Mouse (Mus musculus) cortical plate, adult 2 months (tissue): Measurements from ENCODE around the gene H2-Q6. TPM values are rescaled to one million over a fixed set of nuclear protein-coding genes. Genes with fewer than 3 reads are reported as not detected.
A peak's percentile ranks its signal among the peaks of the same experiment; 100 is the strongest.
"Not testable (repeated sequence)": the region's sequence is repeated elsewhere in the genome, so short reads cannot be mapped to it uniquely, and the experiment has no call there.

Source experiments
- H3K27ac ChIP-seq: fragments of 200-500 bp; 2 replicates; pipeline ENCODE4 v1.5.1; 2012; ENCODE audit warnings: low read length, control low read depth, inconsistent platforms; ENCODE audit not compliant: insufficient read depth
- H3K4me1 ChIP-seq: fragments of 200-500 bp; 2 replicates; pipeline ENCODE4 v1.6.1; 2011; ENCODE audit warnings: low read length; ENCODE audit not compliant: control insufficient read depth, insufficient read depth
- H3K4me3 ChIP-seq: fragments of 200-500 bp; 2 replicates; pipeline ENCODE4 v1.5.1; 2011; ENCODE audit warnings: mild to moderate bottlenecking, low read length, control low read depth; ENCODE audit not compliant: insufficient read depth
- CTCF ChIP-seq: fragments of 200-500 bp; IDR thresholded peaks from 2 replicates; pipeline ENCODE4 v1.5.1; 2011; ENCODE audit warnings: mild to moderate bottlenecking, control low read depth, low read length; ENCODE audit not compliant: insufficient read depth; ENCODE audit errors: extremely low read depth
- POLR2A ChIP-seq: fragments of 200-500 bp; IDR thresholded peaks from 2 replicates; pipeline ENCODE4 v1.6.1; 2011; ENCODE audit warnings: mild to moderate bottlenecking, low read length, control low read depth; ENCODE audit not compliant: insufficient read depth; ENCODE audit errors: extremely low read depth
- polyA plus RNA-seq: library from polyadenylated mRNA; depleted of rRNA; stranded (reverse); fragments of >200 nt; gene quantifications from 2 replicates; pipeline ENCODE4 v1.2.3, GENCODE M21; 2012; rRNA removed

Gene H2-Q6
- polyA plus RNA-seq, 1 experiment = 1.7 TPM

DNA sequence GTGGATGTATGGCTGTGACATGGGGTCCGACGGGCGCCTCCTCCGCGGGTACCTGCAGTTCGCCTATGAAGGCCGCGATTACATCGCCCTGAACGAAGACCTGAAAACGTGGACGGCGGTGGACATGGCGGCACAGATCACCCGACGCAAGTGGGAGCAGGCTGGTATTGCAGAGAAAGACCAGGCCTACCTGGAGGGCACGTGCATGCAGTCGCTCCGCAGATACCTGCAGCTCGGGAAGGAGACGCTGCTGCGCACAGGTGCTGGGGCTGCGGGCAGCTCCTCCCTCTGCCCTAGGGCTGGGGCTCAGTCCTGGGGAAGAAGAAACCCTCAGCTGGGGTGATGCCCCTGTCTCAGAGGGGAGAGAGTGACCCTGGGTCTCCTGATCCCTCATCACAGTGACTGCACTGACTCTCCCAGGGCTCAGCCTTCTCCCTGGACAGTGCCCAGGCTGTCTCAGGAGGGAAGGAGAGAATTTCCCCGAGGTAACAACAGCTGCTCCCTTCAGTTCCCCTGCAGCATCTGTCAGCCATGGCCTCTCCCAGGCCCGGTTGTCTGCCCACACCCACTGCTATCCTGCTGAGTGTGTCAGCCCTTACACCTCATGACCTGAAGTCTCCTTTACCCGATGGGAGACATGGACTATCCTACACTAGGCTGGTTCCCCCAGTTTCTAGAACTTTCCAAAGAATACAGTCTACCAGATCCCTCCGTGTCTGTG is 15.4 kb downstream of the H2-Q6 start:
- not testable (repeated sequence) for H3K27ac ChIP-seq, H3K4me3 ChIP-seq, H3K4me1 ChIP-seq

DNA sequence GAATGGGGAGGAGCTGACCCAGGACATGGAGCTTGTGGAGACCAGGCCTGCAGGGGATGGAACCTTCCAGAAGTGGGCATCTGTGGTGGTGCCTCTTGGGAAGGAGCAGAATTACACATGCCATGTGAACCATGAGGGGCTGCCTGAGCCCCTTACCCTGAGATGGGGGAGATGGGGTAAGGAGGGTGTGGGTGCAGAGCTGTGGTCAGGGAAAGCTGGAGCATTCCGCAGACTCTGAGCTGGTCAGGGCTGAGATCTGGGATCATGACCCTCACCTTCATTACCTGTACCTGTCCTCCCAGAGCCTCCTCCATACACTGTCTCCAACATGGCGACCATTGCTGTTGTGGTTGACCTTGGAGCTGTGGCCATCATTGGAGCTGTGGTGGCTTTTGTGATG is 17.7 kb downstream of the H2-Q6 start:
- not testable (repeated sequence) for H3K4me1 ChIP-seq, H3K27ac ChIP-seq, H3K4me3 ChIP-seq

DNA sequence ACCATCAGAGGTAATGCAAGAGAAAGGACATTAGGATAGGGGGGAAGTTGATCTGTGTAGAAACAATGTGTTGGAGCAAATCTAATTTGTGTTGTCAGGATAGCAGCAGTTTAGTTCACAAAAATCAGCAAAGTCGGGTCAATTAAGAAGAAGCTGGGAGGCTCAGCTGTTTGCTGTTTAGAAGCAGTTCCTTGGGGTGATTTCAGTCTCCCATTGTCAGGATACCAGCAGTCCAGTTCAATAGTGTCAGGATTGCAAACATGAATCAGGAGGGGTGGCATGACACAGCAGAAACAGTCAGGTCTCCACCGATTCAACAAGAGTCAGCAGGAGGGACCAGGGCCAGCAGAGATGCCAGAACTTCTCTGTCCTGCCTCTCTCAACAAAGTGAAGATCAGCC is 19.9 kb downstream of the H2-Q6 start:
- not testable (repeated sequence) for H3K4me1 ChIP-seq, H3K27ac ChIP-seq, H3K4me3 ChIP-seq

DNA sequence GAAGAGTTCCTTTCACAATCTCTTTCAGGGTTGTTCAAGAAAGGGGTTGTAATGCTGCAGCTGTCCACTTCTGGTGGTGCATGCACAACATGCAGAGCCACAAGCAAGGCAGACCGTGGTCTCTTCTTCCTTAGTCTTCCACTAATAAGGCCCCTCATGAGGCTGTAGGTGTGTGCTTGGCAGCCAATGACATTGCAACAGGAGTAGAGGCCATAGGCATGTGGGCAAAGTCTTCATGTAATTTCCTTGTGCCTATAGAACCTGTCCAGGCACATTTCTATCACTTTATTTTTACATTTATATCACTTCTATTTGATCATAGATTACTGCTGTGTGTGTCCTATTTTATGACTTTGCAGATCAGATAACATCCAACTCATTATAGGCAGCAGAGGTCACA is 33.6 kb downstream of the H2-Q6 start:
- H3K4me3 ChIP-seq, H3K27ac ChIP-seq, H3K4me1 ChIP-seq: not testable (repeated sequence)

DNA sequence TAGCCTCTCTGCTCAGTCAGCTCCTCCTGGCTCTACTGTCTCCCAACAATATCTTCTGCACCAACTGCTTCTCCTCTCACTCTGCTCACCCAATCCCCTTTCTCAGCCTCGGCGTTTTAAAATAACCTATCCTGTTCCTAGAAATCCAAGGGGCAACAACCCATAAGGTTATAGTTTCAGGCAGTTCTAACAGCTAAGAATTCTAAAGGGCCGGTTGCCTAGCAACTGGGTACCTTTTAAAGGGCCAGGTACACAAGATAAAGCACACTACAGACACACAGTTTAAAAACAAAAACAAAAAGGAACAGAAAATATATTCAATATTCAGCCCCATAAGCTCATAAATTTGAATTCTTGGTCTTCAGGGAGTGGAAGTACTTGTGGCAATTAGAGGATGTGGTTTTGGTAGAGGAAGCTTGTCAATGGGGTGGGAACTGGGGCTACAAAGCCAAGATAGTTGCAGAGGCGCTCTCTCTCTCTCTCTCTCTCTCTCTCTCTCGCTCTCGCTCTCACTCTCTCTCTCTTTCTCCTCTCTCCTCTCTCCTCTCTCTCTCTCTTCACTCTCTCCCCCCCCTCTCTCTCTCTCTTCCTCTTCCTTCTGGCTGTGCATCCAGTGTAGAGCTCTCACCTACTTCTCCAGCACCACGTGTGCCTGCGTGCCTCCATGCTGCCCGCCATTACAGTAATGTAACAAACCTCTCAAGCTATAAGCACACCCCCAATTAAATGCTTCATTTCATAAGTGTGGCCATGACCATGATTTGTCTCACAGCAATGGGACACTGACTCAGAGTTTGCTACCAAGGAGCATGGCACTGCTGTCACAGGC is 36.1 kb downstream of the H2-Q6 start:
- H3K4me3 ChIP-seq, H3K27ac ChIP-seq, H3K4me1 ChIP-seq: not testable (repeated sequence)

DNA sequence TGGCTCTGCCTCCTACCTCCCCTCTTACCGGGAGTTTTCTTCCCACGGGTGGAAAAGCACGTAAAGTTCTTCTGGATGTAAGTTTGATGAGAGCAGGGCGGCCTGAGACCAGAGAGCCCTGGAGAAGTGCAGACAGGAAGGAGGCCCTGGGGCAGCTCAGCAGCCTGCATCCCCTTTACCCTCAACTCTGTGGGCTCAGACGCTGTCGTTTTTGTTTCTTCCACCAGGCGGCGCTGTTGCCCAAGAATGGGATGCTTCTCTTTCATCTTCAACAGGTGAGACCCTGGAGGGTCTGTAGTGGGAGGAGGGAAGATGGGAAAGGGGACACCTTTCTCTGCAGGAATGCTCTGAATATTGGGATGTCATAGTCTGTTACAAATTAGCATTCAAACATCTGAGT is 41.0 kb downstream of the H2-Q6 start:
- not testable (repeated sequence) for H3K4me1 ChIP-seq, H3K27ac ChIP-seq, H3K4me3 ChIP-seq
- peak; percentile 45 for TF ChIP-seq CTCF

DNA sequence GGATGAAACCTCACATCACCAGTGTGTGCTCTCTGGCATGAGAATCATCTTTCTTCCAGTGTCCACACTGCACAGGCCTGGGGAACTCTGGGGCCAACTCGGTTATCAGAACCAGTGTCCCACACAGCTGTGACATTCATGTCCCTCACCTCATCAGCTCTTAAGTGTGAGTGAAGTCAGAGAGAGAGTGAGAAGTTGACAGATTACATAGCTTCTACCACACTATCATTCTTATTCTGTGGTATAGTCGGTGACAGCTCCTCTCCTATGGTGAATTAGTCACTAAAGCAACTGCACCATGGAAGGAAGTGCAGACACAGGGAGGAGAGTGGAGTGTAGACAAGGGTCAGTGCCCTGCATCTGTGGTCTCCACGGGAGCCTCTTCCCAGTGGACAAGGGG is 44.3 kb downstream of the H2-Q6 start:
- H3K4me3 ChIP-seq, H3K27ac ChIP-seq, H3K4me1 ChIP-seq: not testable (repeated sequence)

DNA sequence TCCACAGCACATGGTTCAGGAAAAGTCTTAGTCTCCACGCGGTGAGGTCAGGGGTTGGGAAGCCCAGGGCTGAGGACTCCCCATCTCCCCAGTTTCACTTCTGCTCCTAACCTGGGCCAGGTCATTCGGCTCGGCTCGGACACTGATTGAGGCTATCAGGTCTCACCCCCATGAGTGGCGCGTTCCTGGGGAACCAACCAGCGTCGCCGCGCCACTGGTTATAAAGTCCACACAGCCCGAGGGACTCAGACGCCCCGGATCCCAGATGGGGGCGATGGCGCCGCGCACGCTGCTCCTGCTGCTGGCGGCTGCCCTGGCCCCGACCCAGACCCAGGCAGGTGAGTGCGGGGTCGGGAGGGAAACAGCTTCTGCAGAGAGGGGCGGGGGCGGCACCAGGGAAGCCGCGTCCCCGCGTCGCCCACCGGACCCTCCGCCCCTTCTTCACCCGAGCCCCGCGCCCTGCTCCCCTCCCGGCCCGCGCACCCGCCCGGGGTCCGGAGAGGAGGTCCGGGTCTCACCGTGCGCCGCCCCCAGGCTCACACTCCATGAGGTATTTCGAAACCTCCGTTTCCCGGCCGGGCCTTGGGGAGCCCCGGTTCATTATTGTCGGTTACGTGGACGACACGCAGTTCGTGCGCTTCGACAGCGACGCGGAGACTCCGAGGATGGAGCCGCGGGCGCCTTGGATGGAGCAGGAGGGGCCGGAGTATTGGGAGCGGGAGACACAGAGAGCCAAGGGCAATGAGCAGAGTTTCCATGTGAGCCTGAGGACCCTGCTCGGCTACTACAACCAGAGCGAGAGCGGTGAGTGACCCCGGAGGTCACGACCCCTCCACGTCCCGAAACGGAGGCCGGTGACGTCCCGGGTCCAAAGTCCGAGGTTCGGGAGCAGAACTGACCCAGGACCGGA is 45.4 kb downstream of the H2-Q6 start, which contains the start of gene H2-Q10:
H2-Q10 (plus strand) TSS at position 248 of the 910 bp plus-strand sequence.
- no peak within 1 kb of the TSS for H3K4me3 ChIP-seq
- H3K4me1 ChIP-seq = no peaks in the 10 kb centered on the region
- H3K27ac ChIP-seq = no peak within 1 kb of the TSS
- no peak for TF ChIP-seq CTCF
- TF ChIP-seq POLR2A = no peak

Other genes with a start within 250 kb of the H2-Q6 start
- 13.0 and 13.2 TPM in 2 replicates for gene Aif1, start 248.8 kb upstream of the H2-Q6 start, polyA plus RNA-seq
- gene Lst1, start 236.4 kb upstream of the H2-Q6 start, polyA plus RNA-seq = 18.9 and 20.2 TPM in 2 replicates
- 0.71 and 1.5 TPM in 2 replicates for gene Ltb, start 230.4 kb upstream of the H2-Q6 start, polyA plus RNA-seq
- gene Tnf, start 222.8 kb upstream of the H2-Q6 start, polyA plus RNA-seq = 0.06 and 0.11 TPM in 2 replicates
- 0.19 and 0.32 TPM in 2 replicates for gene Lta, start 219.5 kb upstream of the H2-Q6 start, polyA plus RNA-seq
- gene Gm16181, start 204.0 kb upstream of the H2-Q6 start, polyA plus RNA-seq = not detected in 2 replicates
- gene Atp6v1g2, start 191.2 kb upstream of the H2-Q6 start, polyA plus RNA-seq = 765 and 777 TPM in 2 replicates
- 12.2 and 13.8 TPM in 2 replicates for gene Nfkbil1, start 189.1 kb upstream of the H2-Q6 start, polyA plus RNA-seq
- gene Ddx39b, start 183.1 kb upstream of the H2-Q6 start, polyA plus RNA-seq = 382 and 400 TPM in 2 replicates
- gene H2-D1, start 162.1 kb upstream of the H2-Q6 start, polyA plus RNA-seq = 64.1 and 72.6 TPM in 2 replicates
- 0.68 and 0.88 TPM in 2 replicates for gene H2-Q1, start 104.4 kb upstream of the H2-Q6 start, polyA plus RNA-seq
- 0.57 and 0.96 TPM in 2 replicates for gene H2-Q2, start 82.6 kb upstream of the H2-Q6 start, polyA plus RNA-seq
- gene H2-Q4, start 45.2 kb upstream of the H2-Q6 start, polyA plus RNA-seq = 6.2 and 6.5 TPM in 2 replicates
- 1.2 and 1.9 TPM in 2 replicates for gene H2-Q7, start 14.3 kb downstream of the H2-Q6 start, polyA plus RNA-seq
- gene H2-Q10, start 45.2 kb downstream of the H2-Q6 start, polyA plus RNA-seq = 0.04 and 0.09 TPM in 2 replicates
- gene Pou5f1, start 81.2 kb downstream of the H2-Q6 start, polyA plus RNA-seq = not detected in 2 replicates
- 10.3 and 11.9 TPM in 2 replicates for gene Tcf19, start 92.0 kb downstream of the H2-Q6 start, polyA plus RNA-seq
- 14.2 and 14.5 TPM in 2 replicates for gene Cchcr1, start 92.2 kb downstream of the H2-Q6 start, polyA plus RNA-seq
- gene Psors1c2, start 108.4 kb downstream of the H2-Q6 start, polyA plus RNA-seq = 1.1 and 1.2 TPM in 2 replicates
- 1.8 and 1.9 TPM in 2 replicates for gene Cdsn, start 127.3 kb downstream of the H2-Q6 start, polyA plus RNA-seq
- not detected in 2 replicates for gene 2300002M23Rik, start 142.6 kb downstream of the H2-Q6 start, polyA plus RNA-seq
- not detected in 2 replicates for gene Sfta2, start 176.7 kb downstream of the H2-Q6 start, polyA plus RNA-seq
- gene Gm9573, start 201.8 kb downstream of the H2-Q6 start, polyA plus RNA-seq = 0.09 and 0.10 TPM in 2 replicates
- 0.06 TPM in 1 of 2 replicates, not detected in the other for gene Mucl3, start 218.8 kb downstream of the H2-Q6 start, polyA plus RNA-seq
- gene Vars2, start 242.7 kb downstream of the H2-Q6 start, polyA plus RNA-seq = 34.5 and 38.9 TPM in 2 replicates
- 29.8 and 32.9 TPM in 2 replicates for gene Gtf2h4, start 248.9 kb downstream of the H2-Q6 start, polyA plus RNA-seq